Mouse (Mus musculus): ENCODE data around the gene 4933434E20Rik.

DNA sequence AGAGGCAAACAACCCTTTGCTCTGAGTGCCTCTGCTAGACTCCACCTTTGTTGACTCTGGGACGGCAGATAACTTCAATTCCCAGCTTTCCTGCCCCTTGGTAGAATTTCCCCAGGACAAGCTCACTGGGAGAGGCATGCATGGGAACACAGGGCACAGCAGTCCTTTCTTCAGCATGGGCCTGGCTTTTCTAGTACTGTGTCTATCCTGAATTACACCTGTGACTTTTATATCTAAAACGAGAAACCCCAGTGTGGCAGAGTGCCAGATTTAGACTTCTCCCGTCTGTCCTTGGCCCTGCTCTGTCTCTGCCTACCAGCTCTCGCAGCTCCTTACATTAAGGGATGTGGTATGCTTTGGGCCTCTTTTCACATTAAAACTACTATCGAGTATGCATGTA is 31.6 kb downstream of the 4933434E20Rik start:
- TF ChIP-seq CTCF (IDR thresholded peaks at IDR 0.05; ENCODE audit: control insufficient read depth, insufficient read depth, insufficient read length) (no peak), MAX (IDR thresholded peaks at IDR 0.05) (no peak), MYOG (IDR thresholded peaks at IDR 0.05; ENCODE audit: control insufficient read depth, extremely low read depth, insufficient read length) (no peak), MYOD1 (IDR thresholded peaks at IDR 0.05; ENCODE audit: control insufficient read depth, insufficient read length, low read depth) (no peak), USF1 (IDR thresholded peaks at IDR 0.05; ENCODE audit: low read depth) (no peak), CEBPB (IDR thresholded peaks at IDR 0.05; ENCODE audit: low read depth) (no peak)

Data from C2C12 (cell line).